In genomic region chr11:102495742-102496141, GRCm38 (mm10) we compare ENCODE assay signal across 18 mouse cellular contexts. TPM values are rescaled to one million over a fixed set of nuclear protein-coding genes. Genes with fewer than 3 reads are reported as not detected.
"Had no signal": no experiment of that assay in that cellular context is flagged by ENCODE, and none has a peak within 500 bp of the region (broad histone marks: within the 10 kb centered on the region; RNA-seq: fewer than 3 reads in every experiment).

No protein-coding gene starts in this region.

- H3K4me3 ChIP-seq: layer of hippocampus, adult 2 months; limb, embryonic 13.5 days; liver, embryonic 13.5 days; megakaryocyte, embryonic 14.5 days; midbrain, embryonic 15.5 days; neural tube, embryonic 12.5 days had no signal

- H3K9ac ChIP-seq: limb, embryonic 13.5 days; liver, embryonic 13.5 days; midbrain, embryonic 15.5 days; neural tube, embryonic 12.5 days had no signal

- DNase-seq: kidney, adult 11 months; kidney, adult 9 months; kidney, postnatal 36 days; left cerebral cortex, postnatal 4 days; liver, embryonic 13.5 days; spleen, adult 18-20 months; thymus, adult 18-20 months; thymus, postnatal 14 days had no signal

- H3K27me3 ChIP-seq: limb, embryonic 13.5 days; liver, embryonic 13.5 days; megakaryocyte, embryonic 14.5 days; midbrain, embryonic 15.5 days; neural tube, embryonic 12.5 days had no signal

- H3K27ac ChIP-seq: kidney, postnatal 0 days; layer of hippocampus, adult 2 months; limb, embryonic 13.5 days; liver, embryonic 13.5 days; macrophage; midbrain, embryonic 15.5 days; neural tube, embryonic 12.5 days had no signal

- H3K4me2 ChIP-seq: limb, embryonic 13.5 days; liver, embryonic 13.5 days; midbrain, embryonic 11.5 days; midbrain, embryonic 15.5 days; neural tube, embryonic 12.5 days had no signal

- ATAC-seq: midbrain, embryonic 15.5 days had no signal

- H3K9me3 ChIP-seq: limb, embryonic 13.5 days; liver, embryonic 13.5 days; megakaryocyte, embryonic 14.5 days; midbrain, embryonic 15.5 days; neural tube, embryonic 12.5 days had no signal

- H3K4me1 ChIP-seq: limb, embryonic 13.5 days; midbrain, embryonic 15.5 days; neural tube, embryonic 12.5 days had no signal

RNA-seq across cellular contexts. Expression of gene Fam171a2, which starts 48.3 kb away (rescaled TPM):
- total RNA-seq: monocyte, adult 5-6 weeks; neutrophil, adult 5-6 weeks had no signal
- polyA plus RNA-seq: macrophage had no signal
